Mouse (Mus musculus) forebrain, embryonic 11.5 days (tissue): ENCODE measurements around the gene Dmap1. TPM values are rescaled to one million over a fixed set of nuclear protein-coding genes. Genes with fewer than 3 reads are reported as not detected.

Source experiments
- ATAC-seq: fragments of 200-750 bp; cut with Nextera tagmentation; replicated peaks from 2 replicates; pipeline ENCODE4 v1.8.0; 2017; ENCODE audit warnings: moderate TSS enrichment; ENCODE audit not compliant: low FRiP score
- DNase-seq: peaks from one replicate; pipeline ENCODE4 v3.0.0-alpha.2; 2017; ENCODE audit warnings: low spot score
- H3K27ac ChIP-seq: fragments of 300-500 bp; sonication (generic); 2 replicates; pipeline ENCODE4 v1.5.1; 2014; ENCODE audit warnings: low read depth, low read length
- H3K27me3 ChIP-seq: fragments of 300-500 bp; sonication (generic); 2 replicates; pipeline ENCODE4 v1.6.1; 2014; ENCODE audit warnings: mild to moderate bottlenecking, low read length, mixed read lengths; ENCODE audit not compliant: control insufficient read depth, insufficient read depth
- H3K36me3 ChIP-seq: fragments of 300-500 bp; sonication (generic); 2 replicates; pipeline ENCODE4 v1.6.1; 2014; ENCODE audit warnings: mild to moderate bottlenecking, low read length, moderate library complexity, mixed read lengths; ENCODE audit not compliant: control insufficient read depth, insufficient read depth
- H3K4me1 ChIP-seq: fragments of 300-500 bp; sonication (generic); replicated peaks from 2 replicates; pipeline ENCODE4 v1.6.1; 2014; ENCODE audit warnings: low read length, mixed read lengths; ENCODE audit not compliant: control insufficient read depth, insufficient read depth
- H3K4me2 ChIP-seq: fragments of 300-500 bp; sonication (generic); 2 replicates; pipeline ENCODE4 v1.6.1; 2014; ENCODE audit warnings: low read depth, mild to moderate bottlenecking, low read length, moderate library complexity, mixed read lengths; ENCODE audit not compliant: severe bottlenecking
- H3K4me3 ChIP-seq: fragments of 300-500 bp; sonication (generic); 2 replicates; pipeline ENCODE4 v1.5.1; 2014; ENCODE audit warnings: low read depth, low read length
- H3K9ac ChIP-seq: fragments of 300-500 bp; sonication (generic); 2 replicates; pipeline ENCODE4 v1.6.1; 2014; ENCODE audit warnings: low read length
- H3K9me3 ChIP-seq: fragments of 300-500 bp; sonication (generic); 2 replicates; pipeline ENCODE4 v1.6.1; 2016; ENCODE audit warnings: low read length, mixed read lengths; ENCODE audit not compliant: control insufficient read depth
- WGBS: fragments of 180-500 bp; shearing (Covaris S2); extraction: QIAGEN DNeasy Blood & Tissue Kit; methylation state at CpG from one replicate; pipeline ENCODE4 v1.1.7; 2014; 5-methylcytosine and 5-hydroxymethylcytosine counted together
- polyA plus RNA-seq: library from polyadenylated mRNA; unstranded; fragments of >200 nt; fragmentation: Nextera tagmentation; extraction: Ambion mirVana; gene quantifications from 2 replicates; pipeline ENCODE4 v1.2.1, GENCODE M21; 2014

The Dmap1 gene
- polyA plus RNA-seq, 1 experiment from 2014 or later = 79.1 TPM

GRCm38 (mm10) chr4:117636152-117636551 is 45.9 kb downstream of the Dmap1 start:
- H3K4me1 ChIP-seq = peaks cover 9% of the 10 kb centered on the region; the same call in 1 of the 2 replicates
- no peaks in the 10 kb centered on the region for H3K27me3 ChIP-seq
- H3K9me3 ChIP-seq = no peaks in the 10 kb centered on the region
- no peak overlapping the region for H3K9ac ChIP-seq
- DNase-seq = no peak
- no peak; the same call in 1 of the 2 replicates for ATAC-seq
- 0 out of 2 replicates have a peak overlapping the region, but pooled peaks have one; percentile 8 for H3K27ac ChIP-seq
- no peaks in the 10 kb centered on the region for H3K36me3 ChIP-seq
- no peak overlapping the region for H3K4me3 ChIP-seq
- H3K4me2 ChIP-seq = no peak overlapping the region
- WGBS = 72% methylated on average over 4 of the region's 4 CpGs

GRCm38 (mm10) chr4:117634642-117635041 is 47.4 kb downstream of the Dmap1 start:
- H3K4me3 ChIP-seq = no peak overlapping the region
- peak; percentile 4 for DNase-seq
- ATAC-seq = no peak
- no peak overlapping the region for H3K4me2 ChIP-seq
- no peak overlapping the region for H3K27ac ChIP-seq
- H3K9ac ChIP-seq = no peak overlapping the region
- H3K36me3 ChIP-seq = no peaks in the 10 kb centered on the region
- no peaks in the 10 kb centered on the region for H3K9me3 ChIP-seq
- WGBS = 92% methylated on average over 7 of the region's 7 CpGs
- H3K27me3 ChIP-seq = no peaks in the 10 kb centered on the region
- peaks cover 15% of the 10 kb centered on the region; the same call in 1 of the 2 replicates for H3K4me1 ChIP-seq

GRCm38 (mm10) chr4:117633527-117633926 is 48.5 kb downstream of the Dmap1 start:
- Histone ChIP-seq H3K9me3 (no peaks in the 10 kb centered on the region), H3K4me3 (no peak overlapping the region), H3K36me3 (no peaks in the 10 kb centered on the region), H3K9ac (no peak overlapping the region), H3K27ac (no peak overlapping the region), H3K27me3 (no peaks in the 10 kb centered on the region), H3K4me1 (peaks cover 15% of the 10 kb centered on the region; the same call in 1 of the 2 replicates), H3K4me2 (no peak overlapping the region)
- ATAC-seq (no peak), DNase-seq (no peak)
- 78% methylated on average over 5 of the region's 5 CpGs for WGBS

- WGBS = 80% methylated on average over 6 of the region's 6 CpGs
- no peak overlapping the region for H3K4me3 ChIP-seq
- no peaks in the 10 kb centered on the region for H3K27me3 ChIP-seq
- no peak overlapping the region for H3K27ac ChIP-seq
- H3K36me3 ChIP-seq = no peaks in the 10 kb centered on the region
- ATAC-seq (no peak), DNase-seq (no peak)
- H3K4me1 ChIP-seq = peaks cover 6% of the 10 kb centered on the region; the same call in 1 of the 2 replicates
- no peak overlapping the region for H3K9ac ChIP-seq
- no peak overlapping the region for H3K4me2 ChIP-seq
- H3K9me3 ChIP-seq = no peaks in the 10 kb centered on the region
Observed at GRCm38 (mm10) chr4:117630053-117630670, 51.9 kb downstream of the Dmap1 start.

- no peaks in the 10 kb centered on the region for H3K9me3 ChIP-seq
- no peak for DNase-seq
Observed at GRCm38 (mm10) chr4:117628464-117628863, 53.6 kb downstream of the Dmap1 start.

More at GRCm38 (mm10) chr4:117628464-117628863, 53.6 kb downstream of the Dmap1 start:
- Histone ChIP-seq H3K36me3 (no peaks in the 10 kb centered on the region), H3K27me3 (no peaks in the 10 kb centered on the region), H3K9ac (no peak overlapping the region), H3K27ac (no peak overlapping the region), H3K4me1 (peaks cover 6% of the 10 kb centered on the region; the same call in 1 of the 2 replicates), H3K4me3 (no peak overlapping the region), H3K4me2 (no peak overlapping the region)
- WGBS = 64% methylated on average over 1 of the region's 1 CpGs
- no peak for ATAC-seq

Other genes with a start within 250 kb of the Dmap1 start
- gene Rnf220, start 185.2 kb downstream of the Dmap1 start, polyA plus RNA-seq = 92.3 and 95.1 TPM in 2 replicates
- 146 TPM in 2 replicates for gene Eri3, start 131.9 kb downstream of the Dmap1 start, polyA plus RNA-seq
- gene Gm12845, start 42.1 kb upstream of the Dmap1 start, polyA plus RNA-seq = not detected in 2 replicates
- not detected in 2 replicates for gene Klf17, start 83.4 kb upstream of the Dmap1 start, polyA plus RNA-seq
- 8.1 and 9.0 TPM in 2 replicates for gene Slc6a9, start 152.2 kb upstream of the Dmap1 start, polyA plus RNA-seq
- 1.7 and 2.1 TPM in 2 replicates for gene Ccdc24, start 190.3 kb upstream of the Dmap1 start, polyA plus RNA-seq
- gene B4galt2, start 201.2 kb upstream of the Dmap1 start, polyA plus RNA-seq = 31.3 and 34.5 TPM in 2 replicates
- gene Atp6v0b, start 205.1 kb upstream of the Dmap1 start, polyA plus RNA-seq = 187 and 195 TPM in 2 replicates
- gene Dph2, start 209.8 kb upstream of the Dmap1 start, polyA plus RNA-seq = 28.4 and 32.4 TPM in 2 replicates
- 62.0 and 64.6 TPM in 2 replicates for gene Ipo13, start 232.7 kb upstream of the Dmap1 start, polyA plus RNA-seq
- 0.43 and 1.2 TPM in 2 replicates for gene Artn, start 247.5 kb upstream of the Dmap1 start, polyA plus RNA-seq